Mouse (Mus musculus) embryonic fibroblast, embryonic 13.5 days (primary cell): ENCODE data around the gene Slc12a1.

ENCODE experiments used
- CTCF ChIP-seq: IDR thresholded peaks from 2 replicates; pipeline ENCODE4 v1.5.1; 2011; ENCODE audit warnings: mild to moderate bottlenecking, control low read depth, low read length, moderate library complexity, borderline replicate concordance; ENCODE audit not compliant: insufficient read depth
- POLR2A ChIP-seq: IDR thresholded peaks from 2 replicates; pipeline ENCODE4 v1.6.1; 2011; ENCODE audit warnings: low read depth, mild to moderate bottlenecking, control low read depth, low read length, moderate library complexity

DNA sequence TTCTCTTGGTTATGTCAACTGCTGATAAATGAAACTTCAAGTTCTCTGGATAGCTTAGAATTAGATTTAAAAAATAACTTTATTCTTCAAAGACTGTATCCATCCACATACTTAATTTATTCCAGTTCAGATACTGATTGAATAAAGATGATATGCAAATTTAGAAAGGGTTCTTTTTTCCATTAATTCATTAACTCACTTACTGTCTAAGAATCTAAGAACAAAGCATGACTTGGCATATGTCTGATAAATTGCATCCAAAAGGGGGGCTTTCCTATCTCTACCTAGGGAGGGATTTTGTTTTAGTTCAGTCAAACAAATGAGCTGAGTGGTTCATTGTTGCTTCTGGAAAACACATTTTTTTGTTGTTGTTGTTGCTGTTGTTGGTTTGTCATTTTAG is 10.0 kb upstream of the Slc12a1 start:
- TF ChIP-seq CTCF (no peak), POLR2A (no peak)
